Mouse (Mus musculus) embryonic facial prominence, embryonic 12.5 days (tissue): ENCODE data around the gene Rb1. TPM values are rescaled to one million over a fixed set of nuclear protein-coding genes. Genes with fewer than 3 reads are reported as not detected.
A peak's percentile ranks its signal among the peaks of the same experiment; 100 is the strongest.

ENCODE experiments used
- ATAC-seq: fragments of 200-750 bp; cut with Nextera tagmentation; 2 replicates; pipeline ENCODE4 v1.8.0; 2017; ENCODE audit not compliant: insufficient number of reproducible peaks, insufficient read depth, low FRiP score, low TSS enrichment
- H3K27ac ChIP-seq: fragments of 300-500 bp; sonication (generic); 2 replicates; pipeline ENCODE4 v1.5.1; 2016; ENCODE audit warnings: mild to moderate bottlenecking
- H3K27me3 ChIP-seq: fragments of 300-500 bp; sonication (generic); 2 replicates; pipeline ENCODE4 v1.6.1; 2016; ENCODE audit warnings: mild to moderate bottlenecking, moderate library complexity
- H3K36me3 ChIP-seq: fragments of 300-500 bp; sonication (generic); 2 replicates; pipeline ENCODE4 v1.6.1; 2016; ENCODE audit warnings: mild to moderate bottlenecking
- H3K4me1 ChIP-seq: fragments of 300-500 bp; sonication (generic); 2 replicates; pipeline ENCODE4 v1.6.1; 2016
- H3K4me2 ChIP-seq: fragments of 300-500 bp; sonication (generic); replicated peaks from 2 replicates; pipeline ENCODE4 v1.6.1; 2016; ENCODE audit warnings: mild to moderate bottlenecking, moderate library complexity
- H3K4me3 ChIP-seq: fragments of 300-500 bp; sonication (generic); 2 replicates; pipeline ENCODE4 v1.5.1; 2016; ENCODE audit warnings: mild to moderate bottlenecking
- H3K9ac ChIP-seq: fragments of 300-500 bp; sonication (generic); 2 replicates; pipeline ENCODE4 v1.6.1; 2016; ENCODE audit warnings: mild to moderate bottlenecking, moderate library complexity
- H3K9me3 ChIP-seq: fragments of 300-500 bp; sonication (generic); 2 replicates; pipeline ENCODE4 v1.6.1; 2016; ENCODE audit warnings: mild to moderate bottlenecking, moderate library complexity
- WGBS: fragments of 180-500 bp; shearing (Covaris S2); methylation state at CpG from one replicate; pipeline ENCODE4 v1.1.7; 2016; 5-methylcytosine and 5-hydroxymethylcytosine counted together
- polyA plus RNA-seq: library from polyadenylated mRNA; unstranded; fragments of >200 nt; fragmentation: Nextera tagmentation; extraction: Ambion mirVana; gene quantifications from 2 replicates; pipeline ENCODE4 v1.2.1, GENCODE M21; 2016

Rb1 gene
- polyA plus RNA-seq, 1 experiment from 2014 or later, result 24.3 TPM

GRCm38 (mm10) chr14:73234468-73235031 is 91.1 kb downstream of the Rb1 start:
- H3K36me3 ChIP-seq, result no peaks in the 10 kb centered on the region
- peaks cover 18% of the 10 kb centered on the region for H3K4me1 ChIP-seq
- no peak overlapping the region for H3K4me3 ChIP-seq
- whole genome bisulfite sequencing, result 6% methylated on average over 2 of the region's 2 CpGs
- no peak overlapping the region for H3K4me2 ChIP-seq
- ATAC-seq, result no peak
- no peaks in the 10 kb centered on the region for H3K9me3 ChIP-seq
- peak overlapping the region; percentile 78 for H3K27ac ChIP-seq
- H3K27me3 ChIP-seq, result no peaks in the 10 kb centered on the region
- H3K9ac ChIP-seq, result no peak overlapping the region

DNA sequence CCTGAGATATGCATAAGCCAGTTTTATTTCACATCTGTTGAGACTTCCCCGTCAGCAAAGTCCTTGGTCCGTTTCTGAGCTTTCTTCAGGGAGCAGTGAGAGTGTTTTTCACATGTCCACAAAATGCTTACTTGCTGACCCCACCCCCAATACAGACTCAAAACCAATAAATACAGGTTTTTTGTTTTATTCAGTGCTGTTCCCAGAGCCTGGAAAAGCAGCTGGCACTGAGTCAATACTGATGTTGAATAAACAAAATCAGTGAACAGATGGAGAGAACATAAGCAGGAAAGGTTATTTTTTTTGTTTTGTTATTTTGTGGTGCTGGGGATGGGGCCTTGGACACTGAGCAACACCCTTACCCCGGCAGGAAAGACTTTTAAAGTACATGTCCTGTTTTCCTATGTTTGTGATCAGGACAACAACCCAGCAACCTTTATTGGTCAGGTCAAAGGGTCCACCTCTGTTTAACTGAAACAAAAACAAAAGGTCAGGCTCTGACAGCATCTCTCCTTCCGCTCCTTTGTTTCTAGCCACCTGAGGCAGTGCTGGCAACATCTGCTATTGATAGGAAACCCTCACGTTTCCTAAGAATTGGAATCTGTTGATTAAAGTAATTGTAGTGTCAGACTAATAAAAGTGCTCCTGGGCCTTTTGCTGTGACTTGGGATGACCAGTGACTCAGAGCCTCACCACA is 94.2 kb downstream of the Rb1 start:
- 12% methylated on average over 5 of the region's 5 CpGs for WGBS
- 0 out of 2 replicates have a peak overlapping the region, but pooled peaks have one; percentile 51 for H3K27ac ChIP-seq
- ATAC-seq, result no peak

GRCm38 (mm10) chr14:73226849-73227248 is 98.8 kb downstream of the Rb1 start:
- H3K36me3 ChIP-seq, result no peaks in the 10 kb centered on the region
- no peak overlapping the region for H3K27ac ChIP-seq
- H3K4me2 ChIP-seq, result no peak overlapping the region
- ATAC-seq, result no peak
- H3K9me3 ChIP-seq, result no peaks in the 10 kb centered on the region
- no peak overlapping the region for H3K9ac ChIP-seq
- H3K27me3 ChIP-seq, result no peaks in the 10 kb centered on the region
- WGBS, result 28% methylated on average over 1 of the region's 1 CpGs
- H3K4me3 ChIP-seq, result no peak overlapping the region
- peaks cover 8% of the 10 kb centered on the region; the same call in 1 of the 2 replicates for H3K4me1 ChIP-seq

More for the DNA sequence above, 94.2 kb downstream of the Rb1 start:
- no peak overlapping the region for H3K4me2 ChIP-seq
- H3K9me3 ChIP-seq, result no peaks in the 10 kb centered on the region
- no peak overlapping the region for H3K4me3 ChIP-seq
- no peaks in the 10 kb centered on the region for H3K27me3 ChIP-seq
- no peaks in the 10 kb centered on the region for H3K36me3 ChIP-seq
- H3K9ac ChIP-seq, result no peak overlapping the region
- peaks cover 18% of the 10 kb centered on the region for H3K4me1 ChIP-seq

DNA sequence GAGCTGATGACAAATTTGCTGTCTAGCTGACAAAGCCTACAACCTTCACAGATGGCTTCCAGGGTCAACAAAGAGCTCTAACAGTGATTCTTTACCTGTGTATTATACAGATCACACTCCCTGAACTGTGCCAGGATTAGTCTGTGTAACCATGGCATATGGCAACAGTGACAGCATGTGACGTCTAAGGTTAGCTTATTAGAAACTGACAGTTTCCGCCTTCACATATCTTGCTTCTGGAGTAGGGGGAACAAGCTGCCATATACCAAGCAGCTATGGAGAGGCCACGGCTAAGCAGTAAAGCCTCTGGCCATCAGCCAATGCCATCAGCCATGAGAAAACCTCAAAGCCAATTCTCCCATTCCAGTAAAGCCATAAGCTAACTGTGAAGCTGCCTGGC is 99.3 kb downstream of the Rb1 start:
- Histone ChIP-seq H3K9ac (no peak overlapping the region), H3K36me3 (no peaks in the 10 kb centered on the region), H3K9me3 (no peaks in the 10 kb centered on the region), H3K4me1 (peaks cover 3% of the 10 kb centered on the region; the same call in 1 of the 2 replicates), H3K27me3 (no peaks in the 10 kb centered on the region), H3K27ac (no peak overlapping the region), H3K4me3 (no peak overlapping the region), H3K4me2 (no peak overlapping the region)
- 79% methylated on average over 3 of the region's 3 CpGs for WGBS
- ATAC-seq, result no peak

DNA sequence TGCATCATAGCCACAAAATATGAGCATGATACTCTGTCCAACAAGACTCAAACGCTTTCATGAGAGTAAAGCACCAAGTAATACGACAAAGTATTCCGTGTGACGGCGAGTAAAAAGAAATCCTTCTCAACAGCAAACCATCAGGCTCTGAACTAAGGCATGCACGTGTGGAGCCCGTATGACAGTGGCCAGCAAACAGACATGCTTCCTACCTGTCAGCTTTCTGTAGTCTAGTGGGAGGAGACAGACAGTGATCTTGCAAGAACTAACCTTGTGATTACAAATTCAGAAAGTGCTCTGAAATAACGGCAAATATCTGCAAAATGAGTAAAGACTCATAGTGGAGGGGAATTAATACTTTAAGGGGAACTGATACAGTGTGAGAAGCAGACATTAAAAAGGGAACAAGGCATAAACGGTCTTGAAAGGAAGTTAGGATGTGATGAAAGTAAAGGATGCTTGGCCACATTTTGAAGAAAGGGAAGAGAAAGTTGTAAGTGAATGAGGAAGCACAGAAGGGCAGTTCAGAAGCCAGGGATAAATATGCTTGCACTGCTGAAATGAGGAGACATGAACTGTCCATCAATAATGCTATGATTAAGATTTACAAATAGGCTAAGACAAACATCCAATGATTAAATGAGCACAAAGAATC is 103.2 kb downstream of the Rb1 start:
- H3K27me3 ChIP-seq, result no peaks in the 10 kb centered on the region
- H3K9me3 ChIP-seq, result no peaks in the 10 kb centered on the region
- no peak overlapping the region for H3K4me3 ChIP-seq
- H3K27ac ChIP-seq, result no peak overlapping the region
- H3K9ac ChIP-seq, result no peak overlapping the region
- ATAC-seq, result no peak
- WGBS, result 88% methylated on average over 9 of the region's 9 CpGs
- H3K36me3 ChIP-seq, result no peaks in the 10 kb centered on the region
- H3K4me2 ChIP-seq, result no peak overlapping the region
- no peaks in the 10 kb centered on the region for H3K4me1 ChIP-seq

- no peaks in the 10 kb centered on the region for H3K9me3 ChIP-seq
- no peak for ATAC-seq
- H3K27me3 ChIP-seq, result no peaks in the 10 kb centered on the region
- H3K36me3 ChIP-seq, result 0 out of 2 replicates have a peak, but pooled peaks cover 5% of the 10 kb centered on the region
- no peak overlapping the region for H3K27ac ChIP-seq
- H3K4me2 ChIP-seq, result no peak overlapping the region
- 91% methylated on average over 1 of the region's 1 CpGs for WGBS
- no peak overlapping the region for H3K4me3 ChIP-seq
- H3K9ac ChIP-seq, result no peak overlapping the region
- no peaks in the 10 kb centered on the region for H3K4me1 ChIP-seq
Measured at GRCm38 (mm10) chr14:73217062-73217461, 108.6 kb downstream of the Rb1 start.

GRCm38 (mm10) chr14:73211477-73211876 is 114.1 kb downstream of the Rb1 start:
- Histone ChIP-seq H3K36me3 (0 out of 2 replicates have a peak, but pooled peaks cover 5% of the 10 kb centered on the region), H3K4me2 (no peak overlapping the region), H3K9me3 (no peaks in the 10 kb centered on the region), H3K27ac (no peak overlapping the region), H3K9ac (no peak overlapping the region), H3K4me1 (no peaks in the 10 kb centered on the region), H3K27me3 (no peaks in the 10 kb centered on the region), H3K4me3 (no peak overlapping the region)
- no peak for ATAC-seq
- 92% methylated on average over 5 of the region's 5 CpGs for WGBS

DNA sequence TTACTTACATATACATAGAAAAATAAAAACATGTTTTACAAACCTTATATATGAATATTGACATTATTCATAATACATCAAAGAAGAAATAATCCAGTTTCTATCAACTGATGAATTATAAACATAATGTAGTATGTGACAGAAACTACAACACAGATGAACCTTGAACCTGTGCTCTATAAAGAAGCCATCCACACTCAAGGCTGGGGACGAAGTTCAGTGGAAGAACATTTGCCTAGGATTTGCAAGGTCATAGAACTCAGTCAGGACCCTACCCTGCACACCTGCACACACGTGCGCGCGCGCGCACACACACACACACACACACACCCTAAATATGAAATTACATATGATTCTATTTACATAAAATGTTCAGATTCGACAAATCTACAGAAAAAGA is 115.4 kb downstream of the Rb1 start:
- no peak for ATAC-seq

GRCm38 (mm10) chr14:73209262-73209661 is 116.4 kb downstream of the Rb1 start:
- no peak for ATAC-seq
- no peak overlapping the region for H3K4me3 ChIP-seq

More for the DNA sequence above, 115.4 kb downstream of the Rb1 start:
- H3K9ac ChIP-seq, result no peak overlapping the region
- H3K27ac ChIP-seq, result no peak overlapping the region
- H3K4me2 ChIP-seq, result no peak overlapping the region
- H3K9me3 ChIP-seq, result no peaks in the 10 kb centered on the region
- H3K4me1 ChIP-seq, result no peaks in the 10 kb centered on the region
- no peaks in the 10 kb centered on the region for H3K27me3 ChIP-seq
- H3K36me3 ChIP-seq, result 0 out of 2 replicates have a peak, but pooled peaks cover under 1% of the 10 kb centered on the region
- no peak overlapping the region for H3K4me3 ChIP-seq
- 91% methylated on average over 8 of the region's 8 CpGs for WGBS

GRCm38 (mm10) chr14:73204016-73204415 is 121.6 kb downstream of the Rb1 start:
- H3K27me3 ChIP-seq, result no peaks in the 10 kb centered on the region
- no peak for ATAC-seq
- no peaks in the 10 kb centered on the region for H3K9me3 ChIP-seq
- H3K27ac ChIP-seq, result no peak overlapping the region
- no peaks in the 10 kb centered on the region for H3K36me3 ChIP-seq
- WGBS, result 72% methylated on average over 3 of the region's 3 CpGs
- H3K4me2 ChIP-seq, result no peak overlapping the region
- no peak overlapping the region for H3K9ac ChIP-seq
- H3K4me1 ChIP-seq, result no peaks in the 10 kb centered on the region
- no peak overlapping the region for H3K4me3 ChIP-seq

More at GRCm38 (mm10) chr14:73209262-73209661, 116.4 kb downstream of the Rb1 start:
- H3K4me2 ChIP-seq, result no peak overlapping the region
- H3K36me3 ChIP-seq, result no peaks in the 10 kb centered on the region
- no peaks in the 10 kb centered on the region for H3K4me1 ChIP-seq
- no peaks in the 10 kb centered on the region for H3K9me3 ChIP-seq
- H3K27ac ChIP-seq, result no peak overlapping the region
- H3K9ac ChIP-seq, result no peak overlapping the region
- H3K27me3 ChIP-seq, result no peaks in the 10 kb centered on the region

- Histone ChIP-seq H3K36me3 (no peaks in the 10 kb centered on the region), H3K4me1 (no peaks in the 10 kb centered on the region), H3K27ac (no peak overlapping the region), H3K9ac (no peak overlapping the region), H3K4me3 (no peak overlapping the region), H3K9me3 (no peaks in the 10 kb centered on the region), H3K27me3 (no peaks in the 10 kb centered on the region), H3K4me2 (no peak overlapping the region)
- 53% methylated on average over 3 of the region's 3 CpGs for WGBS
- no peak for ATAC-seq
Measured at GRCm38 (mm10) chr14:73201447-73201846, 124.2 kb downstream of the Rb1 start.

GRCm38 (mm10) chr14:73199058-73199457 is 126.6 kb downstream of the Rb1 start:
- Histone ChIP-seq H3K4me2 (no peak overlapping the region), H3K9ac (no peak overlapping the region), H3K4me1 (no peaks in the 10 kb centered on the region), H3K27ac (no peak overlapping the region), H3K9me3 (no peaks in the 10 kb centered on the region), H3K4me3 (no peak overlapping the region), H3K27me3 (no peaks in the 10 kb centered on the region), H3K36me3 (no peaks in the 10 kb centered on the region)
- no peak for ATAC-seq
- WGBS, result 56% methylated on average over 5 of the region's 5 CpGs
